Mouse (Mus musculus) B cell, adult 2 months (primary cell): Measurements from ENCODE around the gene Chic2.

Experiments used
- DNase-seq, 2 experiments: peaks; one replicate each; pipeline ENCODE4 v3.0.0; 2022

The Chic2 gene

DNA sequence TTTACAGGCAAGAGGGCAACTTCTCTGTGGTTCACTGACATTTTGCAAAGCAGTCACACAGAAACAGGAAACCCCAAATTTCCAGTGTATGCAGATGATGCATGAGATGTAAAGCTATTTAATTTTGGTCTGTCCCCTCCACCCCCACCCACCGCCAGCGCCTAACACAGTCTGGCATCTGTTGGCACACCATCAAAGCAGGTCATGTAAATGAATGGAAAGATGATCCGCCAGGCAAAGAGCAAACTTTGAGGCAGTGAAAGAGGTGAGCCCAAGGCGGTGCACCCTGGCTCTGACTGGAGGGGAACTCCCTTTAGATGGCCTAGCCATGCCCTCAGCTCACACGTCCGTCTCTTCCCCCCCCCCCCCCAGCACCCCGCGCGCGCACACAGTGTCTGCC is 22.1 kb upstream of the Chic2 start:
- DNase-seq, result no peak

DNA sequence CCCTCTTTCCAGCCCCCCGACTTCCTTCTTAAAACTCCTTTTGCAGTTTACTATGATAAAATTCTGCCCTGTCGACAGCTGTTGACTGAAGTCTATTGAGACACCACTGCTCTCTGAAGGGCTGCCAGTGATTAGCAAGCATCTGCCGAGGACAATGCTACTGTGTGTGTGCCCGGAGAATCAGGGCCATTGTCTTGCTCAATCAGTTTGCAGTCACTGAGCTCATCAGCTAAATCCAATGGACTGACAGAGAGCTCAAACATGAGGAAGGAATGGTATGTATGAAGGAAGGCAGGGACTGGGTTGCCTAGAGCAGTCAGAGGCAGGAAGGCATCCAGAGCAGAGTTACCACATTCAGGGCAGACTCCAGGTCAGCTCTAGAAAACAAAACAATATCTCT is 18.6 kb upstream of the Chic2 start:
- DNase-seq, result no peak

DNA sequence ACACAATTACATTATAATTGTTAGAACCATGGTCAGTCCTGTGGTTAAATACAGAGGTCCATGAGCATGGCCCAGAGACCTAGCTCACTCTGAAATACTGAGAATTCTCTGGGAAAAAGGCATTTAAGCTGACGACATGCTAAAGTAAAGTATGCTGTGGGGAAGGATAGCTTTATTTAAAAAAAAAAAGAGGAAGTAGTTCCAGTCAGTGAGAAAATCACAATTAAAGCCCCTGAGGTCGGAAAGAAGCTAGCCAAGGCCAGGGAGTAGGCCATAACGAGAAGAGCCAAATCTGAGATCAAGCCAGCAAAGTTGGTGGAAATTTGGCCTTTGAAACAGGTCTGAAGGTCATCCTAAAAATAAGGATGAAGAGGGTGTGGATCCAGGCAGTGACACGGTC is 6.5 kb upstream of the Chic2 start:
- no peak for DNase-seq

- DNase-seq, result no peak
Measured at GRCm38 (mm10) chr5:75046681-75047321, 2.2 kb upstream of the Chic2 start.

DNA sequence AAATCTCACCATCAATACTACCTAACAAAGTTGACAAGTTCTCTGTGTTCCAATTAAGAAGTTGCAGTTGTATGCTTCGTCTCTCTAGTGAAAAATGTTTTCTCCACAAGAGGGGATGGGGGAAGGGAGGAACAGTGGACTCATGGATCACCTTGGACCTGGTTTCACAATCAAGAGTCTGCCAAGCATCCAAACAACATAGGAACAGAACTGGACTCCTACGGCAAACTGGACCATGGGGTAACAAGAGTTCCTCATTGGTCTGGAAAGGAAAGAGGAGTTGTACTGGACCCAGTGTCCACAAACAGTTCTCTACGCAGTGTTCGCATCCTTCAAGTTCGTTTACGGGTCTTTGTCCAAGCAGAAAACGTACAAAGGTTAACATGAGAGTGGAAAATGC is 797 bp upstream of the Chic2 start:
- no peak for DNase-seq

GRCm38 (mm10) chr5:75043621-75044301 is 813 bp downstream of the Chic2 start:
- DNase-seq, result no peak

DNA sequence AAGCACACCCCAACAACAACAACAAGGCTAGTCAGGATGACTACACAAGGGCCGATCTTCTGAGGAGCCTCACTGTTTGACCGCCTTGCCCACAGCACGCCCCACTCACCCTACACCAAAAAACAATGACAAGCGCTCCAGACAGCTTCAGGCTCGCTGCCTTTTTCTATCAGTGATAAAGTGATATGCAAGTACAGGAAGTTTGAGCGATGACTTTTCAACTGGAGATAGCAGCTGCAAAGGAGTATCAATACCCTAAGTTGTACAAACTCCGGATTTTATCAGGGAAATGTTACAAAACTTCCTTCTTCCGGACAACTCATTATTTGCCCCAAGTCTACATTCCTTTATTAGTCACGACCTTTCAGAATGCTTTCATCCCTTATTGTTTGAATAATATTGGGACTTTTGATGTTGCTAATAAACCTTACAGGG is 1.5 kb downstream of the Chic2 start:
- DNase-seq, result peak in 1 of 2 experiments; percentile 20

DNA sequence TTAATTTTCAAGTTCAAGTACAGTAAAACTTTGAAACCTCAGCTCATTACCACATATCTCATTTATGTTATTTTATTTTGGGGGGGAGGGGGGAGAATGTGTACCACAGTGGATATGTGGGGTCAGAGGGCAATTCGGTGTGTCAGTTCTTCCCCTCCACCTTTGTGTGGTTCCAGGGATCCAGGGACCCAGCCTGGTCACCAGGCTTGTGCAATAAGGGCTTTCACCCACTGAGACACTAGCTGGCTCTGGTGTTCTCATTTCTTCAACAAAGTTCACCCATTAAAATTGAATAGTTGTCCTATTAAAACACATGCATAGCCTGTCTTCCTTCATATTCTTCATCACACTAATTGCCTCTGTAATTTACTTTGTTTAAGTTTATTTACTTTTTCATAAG is 5.3 kb downstream of the Chic2 start:
- no peak for DNase-seq

DNA sequence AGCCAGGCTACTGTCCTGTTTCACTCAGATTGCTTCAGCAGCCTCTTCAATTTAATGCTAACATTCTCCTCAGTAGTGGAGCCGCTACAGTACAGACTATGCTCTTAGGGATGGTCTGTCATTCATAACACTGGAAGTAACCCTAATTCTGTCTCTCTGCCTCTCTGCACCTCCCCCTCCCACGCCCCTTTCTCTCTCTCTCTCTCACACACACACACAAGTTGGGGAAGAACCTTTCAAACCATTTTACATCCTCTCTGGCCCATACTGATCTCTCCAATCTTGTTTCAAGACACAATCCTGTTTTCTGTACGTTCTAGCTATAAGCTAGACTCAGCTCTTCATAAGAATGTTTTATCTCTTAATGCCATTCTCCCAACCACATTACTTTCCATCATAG is 9.1 kb downstream of the Chic2 start:
- no peak for DNase-seq

GRCm38 (mm10) chr5:75014768-75015167 is 29.8 kb downstream of the Chic2 start:
- DNase-seq, result no peak

DNA sequence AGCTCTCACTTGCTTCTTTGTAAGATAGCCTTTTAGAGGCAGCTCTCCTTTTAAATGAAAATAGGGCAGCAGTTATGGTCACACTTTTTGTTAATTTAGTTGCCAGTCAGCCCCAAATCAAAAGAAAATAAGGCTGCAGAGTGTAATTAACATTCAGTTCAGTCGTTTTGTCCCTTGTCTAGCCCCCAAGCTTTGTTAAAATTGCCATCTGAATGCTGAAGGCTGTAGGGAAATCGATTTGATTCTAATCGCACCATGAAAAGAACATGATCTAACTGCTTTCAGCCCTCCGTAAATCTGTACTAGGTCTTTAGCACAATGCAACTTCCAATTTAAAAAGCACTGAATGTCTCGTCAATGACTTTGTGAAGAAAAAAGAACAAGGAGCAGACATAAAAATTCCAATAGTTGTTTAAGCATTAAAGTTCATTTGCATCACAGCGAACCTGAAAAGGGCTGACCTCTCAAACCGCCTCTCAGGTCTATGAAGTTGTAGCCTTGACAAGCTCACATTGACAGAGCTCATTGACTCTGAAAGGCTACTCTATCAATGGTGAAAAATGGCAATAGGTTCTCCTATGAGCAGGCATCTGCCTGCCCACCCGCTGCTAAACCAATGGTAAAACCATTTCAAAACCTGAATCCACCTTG is 31.7 kb downstream of the Chic2 start:
- no peak for DNase-seq

GRCm38 (mm10) chr5:75011985-75012738 is 32.4 kb downstream of the Chic2 start:
- DNase-seq, result no peak

- no peak for DNase-seq
Measured at GRCm38 (mm10) chr5:75004755-75005154, 39.8 kb downstream of the Chic2 start.

GRCm38 (mm10) chr5:75002109-75002508 is 42.5 kb downstream of the Chic2 start:
- no peak for DNase-seq

GRCm38 (mm10) chr5:74998716-74999512 is 45.7 kb downstream of the Chic2 start:
- no peak for DNase-seq

DNA sequence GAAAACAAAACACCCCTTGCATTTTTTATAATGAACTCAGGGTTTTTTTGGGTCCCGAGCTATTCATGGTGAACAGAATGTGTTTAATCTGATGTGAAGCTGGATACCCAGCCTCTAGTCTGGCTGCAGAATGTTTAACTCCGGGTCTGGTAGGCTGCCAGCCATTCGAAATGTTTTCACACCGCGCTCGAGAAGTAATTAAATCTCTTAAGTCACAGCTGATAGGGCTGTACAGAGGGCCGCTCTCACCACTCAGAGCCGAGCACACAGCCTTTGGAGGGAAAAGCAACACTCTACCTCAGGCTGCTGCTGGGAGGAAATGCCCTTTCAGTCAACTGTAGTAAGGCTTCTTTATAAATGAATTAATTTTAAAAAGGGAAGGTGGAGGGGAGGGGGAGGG is 49.6 kb downstream of the Chic2 start:
- DNase-seq, result no peak

DNA sequence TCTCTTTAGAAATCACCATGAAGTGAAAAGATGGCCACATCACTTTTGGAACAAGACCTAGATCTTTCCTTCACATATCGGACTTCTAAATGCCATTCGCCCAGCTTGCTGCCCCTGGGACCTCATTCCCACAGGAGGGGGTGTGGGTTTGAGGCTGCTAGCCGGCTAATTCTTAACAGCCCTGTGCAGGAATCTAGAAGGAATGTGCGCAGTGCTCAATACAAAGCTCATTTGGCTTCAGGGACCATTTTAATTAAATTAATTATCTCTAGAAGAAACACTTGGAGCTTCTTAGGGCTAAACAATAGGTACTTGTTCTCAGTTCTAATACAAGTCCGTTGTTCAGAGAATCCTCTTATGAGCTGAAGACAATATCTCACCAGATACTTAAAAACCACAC is 60.5 kb downstream of the Chic2 start:
- no peak for DNase-seq

GRCm38 (mm10) chr5:74980574-74980973 is 64.0 kb downstream of the Chic2 start:
- DNase-seq, result no peak

DNA sequence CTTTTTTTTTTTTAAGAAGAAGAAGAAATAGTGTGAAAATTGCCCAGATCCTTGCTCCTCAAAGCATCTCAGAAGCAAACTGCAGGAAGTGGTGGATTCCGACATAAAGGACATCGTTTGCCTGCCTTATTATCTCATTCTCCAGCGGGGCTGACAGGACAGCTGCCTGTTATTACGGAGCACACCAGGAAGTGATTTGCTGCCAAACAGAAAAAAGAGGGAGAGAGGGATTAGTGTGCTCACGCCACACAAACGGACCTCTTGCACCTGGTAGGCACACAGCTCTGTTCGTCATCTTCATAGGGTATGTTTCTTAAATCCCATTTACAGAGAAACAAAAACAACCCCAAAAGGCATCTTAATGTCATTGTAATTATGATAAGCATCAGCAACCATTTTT is 64.4 kb downstream of the Chic2 start:
- DNase-seq, result no peak

GRCm38 (mm10) chr5:74979586-74979985 is 65.0 kb downstream of the Chic2 start:
- DNase-seq, result no peak

DNA sequence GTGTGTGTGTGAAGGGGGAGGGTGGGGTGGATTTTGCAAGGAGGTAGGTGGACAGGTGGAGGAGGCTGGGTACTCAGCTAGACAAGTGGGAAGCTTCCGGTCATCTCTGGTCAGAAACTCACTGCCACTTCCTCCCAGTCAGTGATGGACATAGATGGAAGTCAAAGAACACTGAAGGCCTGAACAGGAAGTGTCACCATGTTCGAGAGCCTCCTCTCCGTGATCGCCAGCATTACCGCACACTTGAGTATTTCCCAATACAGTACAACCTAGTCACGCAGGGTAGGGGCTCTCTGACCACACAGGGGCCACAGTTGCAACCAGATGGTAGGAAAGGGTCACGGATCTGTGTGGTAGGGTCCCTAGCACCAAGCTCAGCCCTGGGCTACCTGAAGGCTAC is 69.1 kb downstream of the Chic2 start:
- no peak for DNase-seq

- DNase-seq, result peak in 1 of 2 experiments; percentile 1
Measured at GRCm38 (mm10) chr5:74974726-74975411, 69.7 kb downstream of the Chic2 start.
